Mouse (Mus musculus): ENCODE data around the gene Sdccag8.
"Not testable (repeated sequence)": the region's sequence is repeated elsewhere in the genome, so short reads cannot be mapped to it uniquely, and the experiment has no call there.

The Sdccag8 gene

GRCm38 (mm10) chr1:176828666-176829065, 14.2 kb downstream of the Sdccag8 start:
- DNase-seq (ENCODE audit: low spot score) = no peak

GRCm38 (mm10) chr1:176832071-176832470, 17.6 kb downstream of the Sdccag8 start:
- DNase-seq (ENCODE audit: low spot score) = no peak

GRCm38 (mm10) chr1:176832607-176833006, 18.1 kb downstream of the Sdccag8 start:
- DNase-seq (ENCODE audit: low spot score) = no peak

GRCm38 (mm10) chr1:176833257-176833656, 18.8 kb downstream of the Sdccag8 start:
- no peak for DNase-seq (ENCODE audit: low spot score)

GRCm38 (mm10) chr1:176833948-176834347, 19.5 kb downstream of the Sdccag8 start:
- DNase-seq (ENCODE audit: low spot score) = no peak

GRCm38 (mm10) chr1:176834880-176835279, 20.4 kb downstream of the Sdccag8 start:
- peak; percentile 55 for DNase-seq (ENCODE audit: low spot score)

GRCm38 (mm10) chr1:176835501-176836294, 21.2 kb downstream of the Sdccag8 start:
- peak; percentile 53 for DNase-seq (ENCODE audit: low spot score)

GRCm38 (mm10) chr1:176836562-176836961, 22.1 kb downstream of the Sdccag8 start:
- not testable (repeated sequence) for DNase-seq (ENCODE audit: low spot score)

GRCm38 (mm10) chr1:176845082-176845977, 30.9 kb downstream of the Sdccag8 start:
- DNase-seq (ENCODE audit: low spot score) = no peak

- peak; percentile 17 for DNase-seq (ENCODE audit: low spot score)
These were observed 32.8 kb downstream of the Sdccag8 start for GRCm38 (mm10) chr1:176847118-176847859.

GRCm38 (mm10) chr1:176848613-176849290, 34.3 kb downstream of the Sdccag8 start:
- no peak for DNase-seq (ENCODE audit: low spot score)

- no peak for DNase-seq (ENCODE audit: low spot score)
These were observed 34.9 kb downstream of the Sdccag8 start for GRCm38 (mm10) chr1:176849377-176849776.

- DNase-seq (ENCODE audit: low spot score) = no peak
These were observed 36.9 kb downstream of the Sdccag8 start for GRCm38 (mm10) chr1:176851401-176851800.

- DNase-seq (ENCODE audit: low spot score) = no peak
These were observed 38.5 kb downstream of the Sdccag8 start for GRCm38 (mm10) chr1:176852813-176853590.

- DNase-seq (ENCODE audit: low spot score) = peak; percentile 91
These were observed 47.7 kb downstream of the Sdccag8 start for GRCm38 (mm10) chr1:176861981-176862644.

- no peak for DNase-seq (ENCODE audit: low spot score)
These were observed 56.0 kb downstream of the Sdccag8 start for GRCm38 (mm10) chr1:176870501-176870900.

GRCm38 (mm10) chr1:176871975-176872374, 57.5 kb downstream of the Sdccag8 start:
- no peak for DNase-seq (ENCODE audit: low spot score)

GRCm38 (mm10) chr1:176873463-176873862, 59.0 kb downstream of the Sdccag8 start:
- no peak for DNase-seq (ENCODE audit: low spot score)

- DNase-seq (ENCODE audit: low spot score) = no peak
These were observed 59.7 kb downstream of the Sdccag8 start for GRCm38 (mm10) chr1:176874155-176874554.

GRCm38 (mm10) chr1:176877756-176878155, 63.3 kb downstream of the Sdccag8 start:
- DNase-seq (ENCODE audit: low spot score) = peak; percentile 90
